Mouse (Mus musculus): ENCODE results near the gene 7530416G11Rik. TPM values are rescaled to one million over a fixed set of nuclear protein-coding genes. Genes with fewer than 3 reads are reported as not detected.
A peak's percentile ranks its signal among the peaks of the same experiment; 100 is the strongest.

The 7530416G11Rik gene
- polyA plus RNA-seq, 1 experiment from 2014 or later = not detected

DNA sequence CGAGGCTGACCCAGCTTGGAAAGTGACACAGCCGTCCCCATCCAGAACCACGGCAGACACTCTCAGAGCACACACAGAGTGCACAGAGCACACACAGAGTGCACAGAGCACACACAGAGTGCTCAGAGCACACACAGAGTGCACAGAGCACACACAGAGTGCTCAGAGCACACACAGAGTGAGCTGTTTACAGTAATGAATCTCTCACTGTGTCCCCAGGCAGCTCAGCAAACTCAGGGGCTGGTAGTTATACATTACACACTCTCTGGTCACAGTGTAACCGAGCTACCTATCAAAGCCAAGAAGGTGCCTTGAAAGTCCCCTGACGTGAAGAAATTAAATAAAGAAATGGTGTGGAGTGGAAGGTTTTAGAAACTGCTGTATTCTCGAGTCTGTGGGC is 33.6 kb downstream of the 7530416G11Rik start:
- H3K27me3 ChIP-seq (ENCODE audit: insufficient read depth, poor library complexity, severe bottlenecking) = peaks cover 12% of the 10 kb centered on the region
- DNase-seq (ENCODE audit: low spot score) = no peak
- H3K36me3 ChIP-seq = peaks cover 65% of the 10 kb centered on the region
- H3K4me3 ChIP-seq = no peak overlapping the region
- peaks cover 26% of the 10 kb centered on the region for H3K4me1 ChIP-seq (replicated peaks)
- WGBS = 88% methylated on average over 6 of the region's 6 CpGs
- no peaks in the 10 kb centered on the region for H3K9me3 ChIP-seq
- peak overlapping the region; percentile 59; the same call in 1 of the 2 replicates for H3K27ac ChIP-seq

DNA sequence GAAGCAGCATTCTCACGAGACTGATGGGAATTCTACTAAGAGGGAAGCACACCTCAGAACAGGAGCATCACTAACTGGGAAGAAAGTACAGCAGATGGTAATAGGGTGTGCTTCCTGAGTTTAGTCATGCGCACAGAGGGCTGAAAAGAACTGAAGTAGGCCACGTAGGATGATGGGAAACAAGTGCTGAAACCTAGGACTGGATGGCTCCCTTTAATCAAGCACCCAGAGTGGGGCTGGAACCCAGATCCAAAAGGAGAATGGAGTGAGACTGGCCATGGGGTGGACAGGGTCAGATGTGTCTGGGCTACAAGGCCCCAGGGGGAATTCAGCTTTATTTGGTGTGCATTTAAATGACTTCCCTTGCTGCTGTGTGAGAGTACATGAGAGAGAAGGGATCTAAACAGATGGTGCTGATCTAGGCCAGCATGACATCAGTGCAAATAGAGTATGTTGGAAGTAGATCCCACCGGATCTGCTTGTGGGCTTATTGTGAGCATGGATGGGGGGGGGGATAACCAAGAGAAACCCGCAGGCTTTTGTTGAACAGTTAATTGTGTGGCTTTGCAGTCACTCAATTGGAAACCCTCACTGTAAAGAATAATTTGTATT is 36.5 kb downstream of the 7530416G11Rik start:
- WGBS = 88% methylated on average over 5 of the region's 5 CpGs
- Histone ChIP-seq H3K9me3 (no peaks in the 10 kb centered on the region), H3K27me3 (ENCODE audit: insufficient read depth, poor library complexity, severe bottlenecking) (peaks cover 12% of the 10 kb centered on the region), H3K36me3 (peaks cover 67% of the 10 kb centered on the region), H3K4me3 (no peak overlapping the region), H3K27ac (peak overlapping the region; percentile 87), H3K4me1 (replicated peaks) (peaks cover 54% of the 10 kb centered on the region)
- DNase-seq (ENCODE audit: low spot score) = no peak

DNA sequence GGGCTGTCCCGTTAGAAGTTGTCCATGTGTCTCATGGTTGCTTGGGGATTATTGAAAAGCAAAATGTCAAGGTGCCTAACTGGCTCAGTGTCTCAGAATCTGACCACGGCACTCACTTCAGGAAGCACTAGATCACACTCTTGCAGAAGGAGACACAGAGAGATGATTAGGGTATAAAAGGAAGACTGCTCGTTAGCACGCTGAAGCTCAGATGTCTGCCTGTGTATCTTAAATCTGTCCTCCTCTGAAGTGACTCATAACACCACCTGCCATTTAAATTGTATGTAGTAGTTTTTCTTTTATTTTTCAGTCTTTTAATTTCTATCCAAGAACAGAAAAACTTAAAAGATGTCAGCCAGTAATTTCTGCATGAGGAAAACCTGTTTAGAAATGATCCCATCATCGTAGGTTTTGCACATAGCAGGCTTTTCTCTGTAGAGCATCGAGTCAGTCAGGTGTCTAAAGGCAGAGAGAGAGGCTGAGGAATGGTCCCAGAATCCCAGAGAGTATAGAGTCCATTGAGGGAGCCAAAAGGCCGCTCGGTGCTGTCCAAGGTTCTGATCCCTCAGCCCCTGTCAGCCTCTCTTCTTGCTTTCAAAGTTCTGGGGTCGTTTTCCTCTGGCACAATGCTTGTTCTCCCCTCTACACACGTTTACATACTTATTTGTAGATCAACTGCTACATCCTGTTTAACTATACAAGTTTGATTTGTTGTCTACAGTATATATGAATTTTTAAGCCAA is 38.0 kb downstream of the 7530416G11Rik start:
- DNase-seq (ENCODE audit: low spot score) = peak; percentile 35
- H3K27ac ChIP-seq = peak overlapping the region; percentile 87
- H3K27me3 ChIP-seq (ENCODE audit: insufficient read depth, poor library complexity, severe bottlenecking) = peaks cover 12% of the 10 kb centered on the region

DNA sequence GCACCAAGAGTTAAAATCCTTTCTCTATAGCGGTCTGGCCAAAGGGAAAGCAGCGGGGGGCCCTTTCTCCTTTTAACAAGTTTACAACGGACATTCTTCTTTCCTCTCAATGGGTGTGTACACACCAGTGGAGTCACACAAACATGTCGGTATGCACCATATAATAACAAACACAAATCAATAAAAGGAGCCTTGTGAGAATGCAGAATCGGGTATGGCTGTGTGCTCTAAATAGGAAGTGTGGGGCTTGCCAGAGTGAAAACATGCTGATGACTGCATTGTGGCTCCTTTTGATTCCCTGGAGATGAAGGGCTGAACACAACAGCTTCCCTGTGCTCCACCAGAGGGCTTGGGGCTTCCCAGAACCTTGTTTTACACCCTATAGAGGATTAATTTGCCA is 38.8 kb downstream of the 7530416G11Rik start:
- H3K27ac ChIP-seq = peak overlapping the region; percentile 87
- H3K36me3 ChIP-seq = peaks cover 51% of the 10 kb centered on the region
- 10% methylated on average over 5 of the region's 5 CpGs for WGBS
- H3K4me1 ChIP-seq (replicated peaks) = peaks cover 78% of the 10 kb centered on the region
- no peaks in the 10 kb centered on the region for H3K9me3 ChIP-seq
- no peak overlapping the region for H3K4me3 ChIP-seq
- H3K27me3 ChIP-seq (ENCODE audit: insufficient read depth, poor library complexity, severe bottlenecking) = peaks cover 12% of the 10 kb centered on the region
- peak; percentile 63 for DNase-seq (ENCODE audit: low spot score)

More for the DNA sequence above, 38.0 kb downstream of the 7530416G11Rik start:
- no peaks in the 10 kb centered on the region for H3K9me3 ChIP-seq
- H3K4me1 ChIP-seq (replicated peaks) = peaks cover 70% of the 10 kb centered on the region
- peaks cover 59% of the 10 kb centered on the region for H3K36me3 ChIP-seq
- H3K4me3 ChIP-seq = no peak overlapping the region
- WGBS = 47% methylated on average over 10 of the region's 10 CpGs

DNA sequence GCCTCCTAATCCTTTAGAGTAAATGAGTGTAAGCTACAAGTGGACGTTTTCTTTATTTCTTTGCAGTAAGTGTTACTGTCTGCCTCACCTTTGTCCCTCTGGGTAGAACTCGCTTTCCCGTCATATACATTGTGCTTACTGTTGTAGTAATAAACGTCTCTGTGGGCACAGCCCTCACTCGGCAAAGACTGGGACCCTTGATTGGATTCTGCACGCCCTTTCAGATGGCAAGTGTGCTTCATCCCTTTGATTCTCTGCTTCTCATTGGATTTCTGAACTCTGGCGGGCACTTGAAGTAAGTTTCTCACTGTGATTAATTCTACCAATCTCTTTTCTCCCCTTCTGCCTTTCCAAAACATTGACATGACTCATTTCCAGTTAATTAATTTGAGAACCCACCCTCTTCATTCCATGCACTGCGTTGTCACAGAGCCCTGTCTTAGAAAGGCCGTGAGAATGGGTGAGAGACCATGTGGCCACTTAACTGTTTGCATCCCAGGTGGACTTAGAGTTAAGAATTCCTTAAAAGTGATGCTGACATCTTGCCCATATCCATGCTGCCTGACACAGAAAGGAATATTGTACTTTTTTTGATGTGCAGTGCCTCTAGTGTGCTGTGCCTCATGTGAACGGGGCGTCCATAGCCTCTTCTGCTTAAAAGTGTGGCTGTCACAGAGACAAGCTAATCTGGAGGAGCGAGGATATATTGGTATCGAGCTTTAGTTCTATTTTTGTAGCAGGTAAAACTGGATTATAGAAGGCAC is 39.8 kb downstream of the 7530416G11Rik start:
- Histone ChIP-seq H3K27ac (peak overlapping the region; percentile 87), H3K4me1 (replicated peaks) (peaks cover 88% of the 10 kb centered on the region), H3K4me3 (peak overlapping the region; percentile 16; the same call in 1 of the 2 replicates), H3K9me3 (no peaks in the 10 kb centered on the region), H3K27me3 (ENCODE audit: insufficient read depth, poor library complexity, severe bottlenecking) (peaks cover 12% of the 10 kb centered on the region), H3K36me3 (peaks cover 41% of the 10 kb centered on the region)
- 38% methylated on average over 13 of the region's 13 CpGs for WGBS
- DNase-seq (ENCODE audit: low spot score) = peak; percentile 32

DNA sequence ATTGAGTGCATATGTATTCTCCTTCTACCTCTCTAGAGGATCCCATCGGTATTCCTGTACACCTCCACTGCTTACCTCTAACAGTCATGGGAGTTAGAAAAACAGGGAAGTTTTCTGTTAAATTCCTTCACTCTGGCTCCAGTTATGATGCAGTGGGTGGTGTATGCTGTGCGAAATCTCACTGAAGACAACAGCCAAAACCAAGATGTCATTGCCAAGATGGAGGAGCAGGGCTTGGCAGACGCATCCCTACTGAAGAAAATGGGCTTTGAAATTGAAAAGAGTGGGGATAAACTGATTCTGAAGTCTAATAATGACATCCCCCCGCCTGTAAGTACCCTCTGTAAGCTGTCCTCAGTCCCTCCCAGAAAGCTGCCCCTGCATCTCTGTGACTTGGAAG is 40.9 kb downstream of the 7530416G11Rik start:
- DNase-seq (ENCODE audit: low spot score) = no peak
- H3K9me3 ChIP-seq = no peaks in the 10 kb centered on the region
- no peak overlapping the region for H3K4me3 ChIP-seq
- peaks cover 99% of the 10 kb centered on the region for H3K4me1 ChIP-seq (replicated peaks)
- peaks cover 37% of the 10 kb centered on the region for H3K36me3 ChIP-seq
- H3K27ac ChIP-seq = peak overlapping the region; percentile 87
- peaks cover 13% of the 10 kb centered on the region for H3K27me3 ChIP-seq (ENCODE audit: insufficient read depth, poor library complexity, severe bottlenecking)
- 56% methylated on average over 4 of the region's 4 CpGs for WGBS

DNA sequence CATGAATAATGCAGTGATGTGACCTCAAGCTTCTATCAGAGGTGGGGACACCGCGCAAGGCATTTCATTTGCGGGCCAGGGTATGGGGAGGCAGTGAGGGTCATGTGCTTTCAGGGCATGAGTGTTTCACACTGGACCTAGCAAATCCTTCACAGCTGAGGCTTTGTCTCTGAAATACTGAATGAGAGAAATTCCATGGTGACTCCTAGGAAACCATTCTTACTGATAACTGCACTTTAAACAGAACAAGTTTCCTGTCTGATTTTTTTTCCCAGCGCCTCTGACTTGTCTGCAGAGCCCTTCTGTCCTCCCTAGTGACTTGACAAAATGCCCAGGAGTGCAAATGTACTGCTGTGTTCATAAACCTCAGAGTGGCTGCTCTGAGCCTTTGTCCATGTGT is 41.5 kb downstream of the 7530416G11Rik start:
- WGBS = 30% methylated on average over 4 of the region's 4 CpGs
- Histone ChIP-seq H3K4me1 (replicated peaks) (peaks cover 100% of the 10 kb centered on the region), H3K27ac (peak overlapping the region; percentile 87), H3K36me3 (peaks cover 36% of the 10 kb centered on the region), H3K4me3 (no peak overlapping the region), H3K9me3 (no peaks in the 10 kb centered on the region), H3K27me3 (ENCODE audit: insufficient read depth, poor library complexity, severe bottlenecking) (peaks cover 16% of the 10 kb centered on the region)
- peak; percentile 78 for DNase-seq (ENCODE audit: low spot score)

DNA sequence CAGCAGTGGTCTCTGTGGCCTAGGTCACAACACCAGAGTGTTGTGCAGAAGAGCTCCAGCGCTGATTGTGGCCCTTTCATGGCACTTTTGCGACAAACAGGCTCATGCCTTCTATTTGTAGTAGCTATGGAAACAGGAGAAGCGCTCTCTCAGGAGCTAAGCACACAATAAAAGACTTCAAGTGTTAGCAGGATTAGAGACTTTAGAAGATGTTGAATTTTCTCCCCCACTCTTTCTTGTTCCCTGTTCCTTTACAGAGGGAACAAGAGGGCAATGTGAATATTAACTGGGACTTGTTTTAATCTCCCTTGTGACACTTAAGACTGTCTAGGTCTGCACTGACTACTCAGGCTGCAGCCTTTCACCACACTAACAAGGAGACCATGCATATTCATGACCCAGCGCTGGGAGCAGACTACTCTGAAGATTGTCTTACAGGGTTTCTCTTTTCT is 44.4 kb downstream of the 7530416G11Rik start:
- WGBS = 21% methylated on average over 4 of the region's 4 CpGs
- Histone ChIP-seq H3K27ac (peak overlapping the region; percentile 87), H3K9me3 (no peaks in the 10 kb centered on the region), H3K4me1 (replicated peaks) (peaks cover 88% of the 10 kb centered on the region), H3K27me3 (ENCODE audit: insufficient read depth, poor library complexity, severe bottlenecking) (peaks cover 32% of the 10 kb centered on the region), H3K4me3 (0 out of 2 replicates have a peak overlapping the region, but pooled peaks have one; percentile 0), H3K36me3 (peaks cover 40% of the 10 kb centered on the region)
- peak; percentile 48 for DNase-seq (ENCODE audit: low spot score)

DNA sequence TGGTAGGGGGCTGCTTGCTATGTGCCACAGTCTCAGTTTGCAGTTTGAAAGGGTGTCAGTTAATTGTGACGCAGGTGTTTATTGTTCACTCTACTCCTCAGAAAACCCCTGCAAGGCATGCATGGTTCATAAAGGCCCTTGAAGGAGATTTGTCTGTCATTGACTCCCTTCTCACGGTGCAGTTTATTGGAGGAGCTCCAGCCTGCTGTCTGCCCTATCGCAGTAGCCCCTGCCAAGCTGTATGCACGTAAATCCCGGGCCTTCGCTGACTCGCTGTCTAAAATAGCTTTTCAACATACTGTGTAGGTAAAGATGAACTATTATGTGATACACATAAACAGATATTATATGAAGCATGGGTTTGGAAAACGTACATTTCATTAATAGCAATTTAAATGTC is 45.2 kb downstream of the 7530416G11Rik start:
- 75% methylated on average over 8 of the region's 8 CpGs for WGBS
- H3K27ac ChIP-seq = peak overlapping the region; percentile 87
- peaks cover 80% of the 10 kb centered on the region for H3K4me1 ChIP-seq (replicated peaks)
- peaks cover 33% of the 10 kb centered on the region for H3K27me3 ChIP-seq (ENCODE audit: insufficient read depth, poor library complexity, severe bottlenecking)
- H3K9me3 ChIP-seq = no peaks in the 10 kb centered on the region
- DNase-seq (ENCODE audit: low spot score) = no peak
- peaks cover 33% of the 10 kb centered on the region for H3K36me3 ChIP-seq
- H3K4me3 ChIP-seq = no peak overlapping the region

DNA sequence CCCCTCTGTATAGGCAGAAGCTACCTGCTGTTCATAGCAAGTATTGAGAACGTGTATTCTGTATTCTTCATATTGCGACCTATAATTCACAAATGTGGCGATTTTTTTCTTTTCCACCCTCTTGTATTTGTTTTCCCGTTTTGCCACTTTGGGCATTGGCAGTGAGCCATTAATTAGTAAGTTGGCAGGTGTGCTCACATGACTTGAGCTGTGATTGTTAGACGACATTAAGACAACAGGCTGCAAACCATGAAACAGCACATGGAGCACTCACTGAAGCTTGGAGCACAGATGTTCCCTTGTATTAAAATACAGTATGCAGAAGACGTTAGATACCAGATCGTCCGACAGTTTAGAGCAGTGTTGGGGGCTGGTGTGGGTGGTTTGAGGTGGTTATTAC is 46.1 kb downstream of the 7530416G11Rik start:
- Histone ChIP-seq H3K36me3 (peaks cover 35% of the 10 kb centered on the region), H3K4me1 (replicated peaks) (peaks cover 70% of the 10 kb centered on the region), H3K9me3 (no peaks in the 10 kb centered on the region), H3K27ac (peak overlapping the region; percentile 87; the same call in 1 of the 2 replicates), H3K27me3 (ENCODE audit: insufficient read depth, poor library complexity, severe bottlenecking) (peaks cover 33% of the 10 kb centered on the region), H3K4me3 (no peak overlapping the region)
- 87% methylated on average over 8 of the region's 8 CpGs for WGBS
- no peak for DNase-seq (ENCODE audit: low spot score)

DNA sequence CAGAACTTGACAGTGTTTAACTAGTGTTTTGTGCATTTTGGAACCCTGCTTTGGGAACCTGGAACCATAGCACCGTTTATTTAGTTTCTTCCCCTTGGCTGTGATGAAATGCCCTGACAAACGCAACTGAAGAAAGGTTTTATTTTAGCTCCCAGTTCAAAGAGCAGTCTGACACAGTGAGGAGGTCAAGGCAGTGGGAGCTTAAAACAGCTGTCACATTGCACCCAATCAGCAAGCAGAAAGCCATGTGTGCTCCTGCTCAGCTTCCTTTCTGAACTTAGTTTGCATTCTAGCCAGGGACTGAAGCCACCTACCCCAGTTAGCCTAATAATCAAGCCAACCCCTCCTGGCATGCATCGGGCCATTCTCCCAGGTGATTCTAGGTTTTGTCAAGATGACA is 56.4 kb downstream of the 7530416G11Rik start:
- Histone ChIP-seq H3K36me3 (peaks cover 72% of the 10 kb centered on the region), H3K4me1 (replicated peaks) (no peaks in the 10 kb centered on the region), H3K27me3 (ENCODE audit: insufficient read depth, poor library complexity, severe bottlenecking) (no peaks in the 10 kb centered on the region), H3K4me3 (no peak overlapping the region), H3K9me3 (no peaks in the 10 kb centered on the region), H3K27ac (no peak overlapping the region)
- DNase-seq (ENCODE audit: low spot score) = no peak
- WGBS = 82% methylated on average over 3 of the region's 3 CpGs
